Mouse (Mus musculus): ENCODE measurements around the gene Tsga10.
"Not testable (repeated sequence)": the region's sequence is repeated elsewhere in the genome, so short reads cannot be mapped to it uniquely, and the experiment has no call there.

DNA sequence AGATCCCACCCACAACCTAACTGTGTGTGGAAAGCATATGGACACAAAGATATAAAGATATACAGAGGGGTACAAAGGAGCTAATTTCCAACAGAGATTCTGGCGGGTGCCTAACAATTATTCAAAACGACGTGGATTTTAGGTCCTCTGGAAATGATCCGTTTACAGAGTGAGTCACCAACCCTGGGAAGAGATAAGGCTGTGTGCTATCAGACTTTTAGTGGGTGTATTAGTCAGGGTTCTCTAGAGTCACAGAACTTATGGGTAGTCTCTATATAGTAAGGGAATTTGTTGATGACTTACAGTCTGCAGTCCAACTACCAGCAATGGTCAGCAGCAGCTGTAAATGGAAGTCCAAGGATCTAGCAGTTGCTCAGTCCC, 153.9 kb downstream of the Tsga10 start:
- not testable (repeated sequence) for TF ChIP-seq FLI1 (IDR thresholded peaks at IDR 0.05; ENCODE audit: low read length); GATA1 (IDR thresholded peaks at IDR 0.05; ENCODE audit: borderline replicate concordance, low read length)

Data from megakaryocyte, embryonic 14.5 days (primary cell).